Mouse (Mus musculus) testis, adult 2 months (tissue): ENCODE measurements around the gene Gm20219. TPM values are rescaled to one million over a fixed set of nuclear protein-coding genes. Genes with fewer than 3 reads are reported as not detected.

Experiments used
- H3K27ac ChIP-seq: fragments of 200-500 bp; 2 replicates; pipeline ENCODE4 v1.5.1; 2012; ENCODE audit warnings: low read depth, low read length; ENCODE audit not compliant: control insufficient read depth, insufficient read depth
- H3K27me3 ChIP-seq: fragments of 200-500 bp; 2 replicates; pipeline ENCODE4 v1.6.1; 2012; ENCODE audit warnings: mild to moderate bottlenecking, low read length, moderate library complexity; ENCODE audit not compliant: control insufficient read depth, insufficient read depth
- H3K36me3 ChIP-seq: fragments of 200-500 bp; 2 replicates; pipeline ENCODE4 v1.6.1; 2012; ENCODE audit warnings: mild to moderate bottlenecking, low read length; ENCODE audit not compliant: control insufficient read depth, insufficient read depth
- H3K4me1 ChIP-seq: fragments of 200-500 bp; 2 replicates; pipeline ENCODE4 v1.6.1; 2012; ENCODE audit warnings: low read length; ENCODE audit not compliant: control insufficient read depth, insufficient read depth
- H3K4me3 ChIP-seq: fragments of 200-500 bp; 2 replicates; pipeline ENCODE4 v1.5.1; 2012; ENCODE audit warnings: low read depth, mild to moderate bottlenecking, low read length, moderate library complexity, mixed read lengths; ENCODE audit not compliant: control insufficient read depth
- CTCF ChIP-seq: fragments of 200-500 bp; IDR thresholded peaks from 2 replicates; pipeline ENCODE4 v1.5.1; 2012; ENCODE audit warnings: low read depth, mild to moderate bottlenecking, inconsistent platforms, low read length, moderate library complexity; ENCODE audit not compliant: control insufficient read depth, insufficient read depth, insufficient replicate concordance
- POLR2A ChIP-seq: fragments of 200-500 bp; IDR thresholded peaks from 2 replicates; pipeline ENCODE4 v1.6.1; 2012; ENCODE audit warnings: low read depth, mild to moderate bottlenecking, inconsistent platforms, low read length, moderate library complexity; ENCODE audit not compliant: control insufficient read depth
- polyA plus RNA-seq: library from polyadenylated mRNA; depleted of rRNA; stranded (reverse); fragments of >200 nt; gene quantifications from 2 replicates; pipeline ENCODE4 v1.2.3, GENCODE M21; 2012

Gm20219 gene
- polyA plus RNA-seq, 1 experiment = 2.0 TPM

- no peaks in the 10 kb centered on the region for H3K27me3 ChIP-seq
- H3K36me3 ChIP-seq = no peaks in the 10 kb centered on the region
- H3K27ac ChIP-seq = no peak overlapping the region
- no peak for TF ChIP-seq CTCF
- no peak for TF ChIP-seq POLR2A
- peaks cover 16% of the 10 kb centered on the region for H3K4me1 ChIP-seq
- no peak overlapping the region for H3K4me3 ChIP-seq
These were observed 18.0 kb downstream of the Gm20219 start for GRCm38 (mm10) chr17:56536192-56536591.

- Histone ChIP-seq H3K27ac (no peak overlapping the region), H3K27me3 (no peaks in the 10 kb centered on the region), H3K4me1 (no peaks in the 10 kb centered on the region), H3K36me3 (no peaks in the 10 kb centered on the region), H3K4me3 (no peak overlapping the region)
- TF ChIP-seq POLR2A = no peak
- TF ChIP-seq CTCF = no peak
These were observed 29.2 kb downstream of the Gm20219 start for GRCm38 (mm10) chr17:56524943-56525342.

- H3K27me3 ChIP-seq = no peaks in the 10 kb centered on the region
- no peak overlapping the region for H3K4me3 ChIP-seq
- no peak for TF ChIP-seq POLR2A
- no peak for TF ChIP-seq CTCF
- no peaks in the 10 kb centered on the region for H3K4me1 ChIP-seq
- H3K27ac ChIP-seq = no peak overlapping the region
- H3K36me3 ChIP-seq = no peaks in the 10 kb centered on the region
These were observed 31.4 kb downstream of the Gm20219 start for GRCm38 (mm10) chr17:56522744-56523143.

GRCm38 (mm10) chr17:56515690-56516410 lies 38.3 kb downstream of the Gm20219 start:
- peaks cover 2% of the 10 kb centered on the region; the same call in 1 of the 2 replicates for H3K27me3 ChIP-seq
- TF ChIP-seq POLR2A = no peak
- H3K27ac ChIP-seq = no peak overlapping the region
- H3K4me3 ChIP-seq = peak overlapping the region; percentile 41
- H3K4me1 ChIP-seq = peaks cover 12% of the 10 kb centered on the region
- no peaks in the 10 kb centered on the region for H3K36me3 ChIP-seq

GRCm38 (mm10) chr17:56514916-56515315 lies 39.3 kb downstream of the Gm20219 start:
- Histone ChIP-seq H3K4me3 (peak overlapping the region; percentile 52), H3K4me1 (peaks cover 15% of the 10 kb centered on the region), H3K27ac (no peak overlapping the region), H3K36me3 (no peaks in the 10 kb centered on the region), H3K27me3 (peaks cover 5% of the 10 kb centered on the region; the same call in 1 of the 2 replicates)
- TF ChIP-seq POLR2A (no peak), CTCF (no peak)

- H3K27ac ChIP-seq = no peak overlapping the region
- H3K27me3 ChIP-seq = peaks cover 5% of the 10 kb centered on the region; the same call in 1 of the 2 replicates
- H3K4me1 ChIP-seq = peaks cover 15% of the 10 kb centered on the region
- H3K4me3 ChIP-seq = peak overlapping the region; percentile 73
- no peak for TF ChIP-seq POLR2A
- TF ChIP-seq CTCF = no peak
- H3K36me3 ChIP-seq = no peaks in the 10 kb centered on the region
These were observed 39.9 kb downstream of the Gm20219 start for GRCm38 (mm10) chr17:56514330-56514729.

GRCm38 (mm10) chr17:56512310-56512709 lies 41.9 kb downstream of the Gm20219 start, which contains the start of gene Znrf4:
Gene Znrf4, minus strand, starts transcription at chr17:56512431.
- Histone ChIP-seq H3K4me1 (peaks cover 19% of the 10 kb centered on the region), H3K27ac (peak within 1 kb of the TSS; percentile 18; the same call in 1 of the 2 replicates), H3K36me3 (no peaks in the 10 kb centered on the region), H3K27me3 (peaks cover 5% of the 10 kb centered on the region; the same call in 1 of the 2 replicates), H3K4me3 (peak within 1 kb of the TSS; percentile 85)
- TF ChIP-seq POLR2A = peak; percentile 64; the same call in 1 of the 2 replicates
- no peak for TF ChIP-seq CTCF

- TF ChIP-seq POLR2A (peak; percentile 4; the same call in 1 of the 2 replicates), CTCF (no peak)
- peak overlapping the region; percentile 85 for H3K4me3 ChIP-seq
- H3K4me1 ChIP-seq = peaks cover 25% of the 10 kb centered on the region
- H3K27me3 ChIP-seq = peaks cover 5% of the 10 kb centered on the region; the same call in 1 of the 2 replicates
- H3K36me3 ChIP-seq = no peaks in the 10 kb centered on the region
- no peak overlapping the region for H3K27ac ChIP-seq
These were observed 42.5 kb downstream of the Gm20219 start for GRCm38 (mm10) chr17:56511707-56512090.
